Mouse (Mus musculus) CD8-positive naive resting alpha-beta T cell, adult 57 days (primary cell): Measurements from ENCODE around the gene Oog3. TPM values are rescaled to one million over a fixed set of nuclear protein-coding genes. Genes with fewer than 3 reads are reported as not detected.

Experiments
- total RNA-seq: library from RNA; stranded (reverse); gene quantifications from one replicate; pipeline ENCODE4 v1.2.4, GENCODE M21; 2023

The Oog3 gene
- total RNA-seq = not detected

DNA sequence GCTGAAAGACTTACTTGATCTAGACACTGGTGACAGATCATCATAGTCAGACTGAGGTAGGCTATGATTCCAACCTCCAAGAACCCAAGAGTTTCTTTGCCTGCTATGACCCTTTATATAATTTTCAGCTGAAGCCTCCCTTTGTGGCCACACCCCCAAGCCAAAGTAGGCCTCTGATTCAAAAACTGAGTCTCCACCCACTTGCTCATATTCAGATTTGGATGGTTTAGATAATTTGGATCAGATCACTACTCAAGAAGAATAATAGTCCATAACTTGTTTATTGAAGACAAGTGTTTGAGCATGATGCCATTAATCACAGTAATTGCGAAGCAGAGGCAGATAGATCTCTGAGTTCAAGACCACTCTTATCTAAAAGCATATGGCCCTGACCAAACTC is at the start of gene Oog3:
Gene Oog3, minus strand, starts transcription at position 101 of the 400 bp plus-strand sequence.

DNA sequence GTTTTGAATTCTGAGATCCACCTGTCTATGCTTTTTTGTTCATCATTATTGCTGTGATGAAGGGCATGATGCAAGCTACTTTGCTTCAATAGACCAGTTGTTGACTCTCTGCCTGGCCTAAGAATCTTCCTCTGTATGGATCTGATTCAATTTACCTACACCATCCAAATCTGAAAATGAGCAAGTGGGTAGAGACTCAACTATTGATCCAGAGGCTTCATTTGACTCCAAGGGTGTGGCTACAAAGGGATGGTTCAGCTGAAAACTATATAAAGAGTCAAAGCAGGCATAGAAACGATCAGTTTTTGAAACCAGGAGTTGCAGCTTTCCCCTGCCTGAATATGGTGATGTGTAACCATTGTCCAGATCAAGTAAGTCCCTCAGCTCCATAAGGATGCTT is 28.0 kb upstream of the Oog3 start, which contains the start of gene Oog2:
Gene Oog2, plus strand, starts transcription at position 301 of the 400 bp plus-strand sequence.

Other genes with a start within 250 kb of the Oog3 start
- gene Pramef25, start 211.6 kb downstream of the Oog3 start, total RNA-seq = not detected
- gene Gm13101, start 195.7 kb downstream of the Oog3 start, total RNA-seq = not detected
- not detected for gene Pramef17, start 168.3 kb downstream of the Oog3 start, total RNA-seq
- not detected for gene Pramel4, start 103.5 kb downstream of the Oog3 start, total RNA-seq
- gene Gm13102, start 56.2 kb downstream of the Oog3 start, total RNA-seq = not detected
- gene Oog2, start 28.1 kb upstream of the Oog3 start, total RNA-seq = not detected
- not detected for gene C87977, start 50.7 kb upstream of the Oog3 start, total RNA-seq
- not detected for gene Pramel5, start 117.8 kb upstream of the Oog3 start, total RNA-seq
- gene Gm13128, start 167.6 kb upstream of the Oog3 start, total RNA-seq = not detected
- not detected for gene Gm13119, start 195.3 kb upstream of the Oog3 start, total RNA-seq
- gene Pramef20, start 215.3 kb upstream of the Oog3 start, total RNA-seq = not detected
- gene Pramef12, start 245.8 kb upstream of the Oog3 start, total RNA-seq = not detected